Mouse (Mus musculus): ENCODE results near the gene Adcy1.

DNA sequence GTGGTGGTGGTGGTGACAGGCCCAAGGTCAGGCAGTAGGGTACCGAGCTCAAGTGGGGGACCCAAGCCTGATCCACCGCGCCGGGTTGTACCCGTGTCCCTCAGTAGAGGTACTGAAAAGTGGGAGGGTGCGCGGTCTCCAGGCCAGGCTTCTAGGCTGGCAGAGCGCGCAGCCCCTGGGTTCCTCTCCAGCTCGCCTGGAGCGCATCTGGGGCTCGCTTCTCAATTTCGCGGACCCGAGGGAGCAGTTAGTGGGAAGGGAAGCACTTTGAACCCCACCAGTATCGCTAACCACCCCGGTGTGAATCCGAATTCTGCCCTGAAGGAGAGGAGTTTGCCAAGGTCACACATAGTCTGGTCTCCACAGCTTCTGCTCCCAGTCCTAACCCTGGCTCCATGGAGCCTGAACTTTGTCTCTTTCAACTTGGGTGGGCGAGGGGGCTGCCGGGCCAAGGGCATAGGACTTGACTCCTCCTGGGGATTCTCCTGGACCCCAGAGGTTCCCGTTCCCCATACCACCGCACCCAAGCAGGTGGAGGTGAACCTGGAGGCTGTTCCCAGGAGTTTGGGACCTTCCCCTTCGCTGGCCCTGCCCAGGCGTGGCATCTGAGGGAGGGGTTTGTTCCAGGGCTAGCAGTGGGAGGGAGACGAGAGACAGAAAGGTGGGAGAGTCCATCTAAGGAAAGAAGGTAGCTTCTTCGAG, 1.3 kb downstream of the Adcy1 start:
- TF ChIP-seq CTCF (IDR thresholded peaks at IDR 0.05; ENCODE audit: low read depth) = no peak
- no peak for TF ChIP-seq EP300 (IDR thresholded peaks at IDR 0.05; ENCODE audit: low read depth)
